Mouse (Mus musculus): Measurements from ENCODE around the gene Selenbp2.
"Not testable (repeated sequence)": the region's sequence is repeated elsewhere in the genome, so short reads cannot be mapped to it uniquely, and the experiment has no call there.

Selenbp2 gene

DNA sequence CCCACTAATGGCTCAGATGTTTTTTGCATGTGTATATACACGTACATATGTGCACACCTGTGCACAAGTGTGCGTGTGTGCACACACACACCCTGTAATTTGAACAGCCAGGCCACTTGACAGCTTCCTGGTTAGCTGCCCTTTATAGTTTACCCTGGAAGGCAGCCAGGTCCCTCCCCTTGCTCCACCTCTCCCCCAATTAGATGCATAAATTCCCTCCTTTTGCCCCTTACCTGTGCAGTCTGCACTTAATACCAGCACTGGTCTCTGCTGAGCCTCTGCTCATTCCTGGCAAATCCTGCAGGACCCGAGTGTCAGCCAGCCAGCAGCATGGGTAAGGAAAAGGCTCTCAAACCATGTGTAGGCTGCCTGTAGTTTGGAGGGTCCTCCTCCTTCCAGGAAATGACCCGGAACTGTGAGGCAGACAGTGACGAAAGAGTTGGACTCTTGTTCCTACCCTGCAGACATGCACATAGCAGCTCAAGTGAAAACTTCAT lies at the start of gene Selenbp2:
Gene Selenbp2, plus strand, starts transcription at position 228 of the 497 bp plus-strand sequence.
- no peak for DNase-seq (ENCODE audit: low spot score)

DNA sequence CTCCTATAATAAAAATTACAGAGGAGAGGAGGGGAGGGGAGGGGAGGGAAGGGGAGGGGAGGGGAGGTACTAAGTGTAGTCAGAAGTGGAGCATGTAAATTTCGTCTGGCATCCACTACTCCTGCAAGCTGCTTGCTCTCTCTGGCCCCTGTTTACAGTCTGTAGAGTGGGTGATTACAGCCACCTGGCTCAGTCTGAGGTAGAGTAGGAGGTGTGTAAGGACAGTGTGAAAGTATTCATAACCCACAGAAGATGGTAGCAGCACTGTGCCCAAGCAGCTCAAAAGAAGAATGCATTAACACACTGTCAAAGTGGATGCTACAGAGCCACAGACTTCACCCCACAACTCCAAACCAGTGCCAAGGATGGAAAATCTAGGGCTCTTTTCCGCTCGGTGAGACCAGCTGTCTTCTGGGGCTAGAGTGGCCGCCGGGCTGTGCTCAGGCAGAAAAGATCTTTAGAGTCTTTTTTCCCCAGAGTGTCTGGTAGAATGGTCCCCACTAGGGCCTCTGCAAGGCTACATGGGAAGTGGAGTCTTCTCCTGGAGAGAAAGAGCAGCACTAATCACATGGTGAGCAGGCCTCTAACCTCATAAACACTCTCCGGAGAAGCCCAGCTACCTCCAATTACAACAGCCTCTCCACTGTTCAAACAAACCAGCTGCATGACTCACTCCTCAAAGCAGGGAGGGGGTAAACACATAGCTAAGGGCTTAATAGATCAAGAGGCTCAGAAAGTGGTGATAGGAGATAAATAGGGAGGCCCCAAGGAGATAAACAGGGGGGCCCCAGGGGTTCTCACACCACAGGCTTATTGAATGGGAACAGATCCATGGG lies 44.4 kb upstream of the Selenbp2 start:
- peak; percentile 46 for DNase-seq (ENCODE audit: low spot score)

DNA sequence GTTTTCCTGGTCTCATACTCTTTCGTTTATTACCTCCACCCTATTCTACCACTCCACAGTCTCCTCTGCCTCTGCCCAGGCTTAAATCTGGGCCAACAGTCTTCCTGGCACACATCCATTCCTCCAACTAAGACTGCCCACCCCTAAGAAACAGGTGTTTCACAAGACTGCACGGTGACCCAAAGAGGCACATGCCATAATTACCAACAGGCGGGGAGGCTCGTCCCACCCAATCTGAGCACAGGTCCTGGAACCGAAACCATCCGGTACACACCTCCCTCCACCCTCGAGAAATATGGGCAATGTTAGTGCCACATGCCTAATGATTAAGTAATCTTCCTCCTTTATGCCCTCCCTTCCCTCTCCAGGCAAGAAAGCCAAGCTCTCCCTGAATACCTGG lies 42.9 kb upstream of the Selenbp2 start:
- no peak for DNase-seq (ENCODE audit: low spot score)

DNA sequence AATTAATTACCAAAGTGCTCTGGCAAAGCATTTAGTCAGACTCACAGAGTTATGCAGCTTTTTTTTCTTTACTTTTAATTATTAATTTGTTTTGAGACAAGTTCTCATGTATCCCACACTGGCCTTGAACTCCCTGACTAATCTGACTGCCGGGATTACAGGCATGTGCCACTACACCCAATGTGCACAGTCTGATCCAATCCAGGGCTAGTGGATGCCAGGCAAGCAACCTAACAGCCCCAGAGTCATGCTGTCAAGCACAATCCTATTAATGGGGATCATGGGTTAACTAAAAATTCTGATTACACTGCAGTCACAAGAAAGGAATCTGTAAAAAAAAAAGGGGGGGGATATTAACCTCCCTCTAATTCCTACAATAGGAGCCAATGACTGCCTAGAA lies 39.4 kb upstream of the Selenbp2 start:
- not testable (repeated sequence) for DNase-seq (ENCODE audit: low spot score)

DNA sequence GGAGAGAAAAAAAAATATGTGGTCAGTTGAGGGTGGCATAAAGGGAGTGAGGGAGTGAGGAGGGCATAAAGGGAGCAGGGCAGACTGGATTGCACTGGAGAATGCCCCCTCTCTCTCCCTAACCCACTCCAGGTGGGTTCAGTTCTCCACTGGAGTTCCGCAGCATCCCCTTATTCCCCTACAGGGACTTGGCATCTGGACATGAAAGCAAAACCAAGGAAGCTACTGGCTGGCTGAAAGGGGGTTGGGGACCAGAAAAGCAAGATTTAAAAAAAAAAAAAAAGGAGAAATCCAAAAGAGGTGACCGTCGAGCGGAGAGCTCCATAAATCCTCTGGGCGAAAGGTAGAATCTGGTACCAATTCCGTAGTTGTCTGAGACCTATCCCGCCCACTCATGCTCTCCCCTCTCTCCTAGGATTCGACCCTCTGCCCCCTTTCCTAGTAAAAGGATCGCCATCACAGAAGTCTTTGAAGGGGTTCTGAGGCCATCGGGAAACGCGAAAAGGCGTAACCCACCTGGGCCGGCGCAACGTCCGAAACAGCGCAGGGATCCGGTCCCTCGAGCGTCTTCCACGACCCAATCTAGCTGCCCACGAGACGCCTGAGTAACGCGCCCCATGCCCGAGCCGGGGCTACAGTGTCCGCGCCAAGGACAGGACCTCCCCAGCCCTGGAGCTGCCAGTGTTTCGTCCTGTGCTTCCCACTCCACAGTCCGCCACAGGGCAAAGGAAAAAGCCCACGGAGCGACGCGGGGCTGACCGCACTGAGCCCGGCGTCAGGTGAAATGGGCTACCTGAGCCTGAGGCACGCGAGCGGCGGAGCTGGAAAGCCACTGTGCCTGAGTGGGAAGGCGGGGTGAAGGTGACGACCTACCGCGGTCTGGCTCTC lies 35.3 kb upstream of the Selenbp2 start:
- peak; percentile 28 for DNase-seq (ENCODE audit: low spot score)

DNA sequence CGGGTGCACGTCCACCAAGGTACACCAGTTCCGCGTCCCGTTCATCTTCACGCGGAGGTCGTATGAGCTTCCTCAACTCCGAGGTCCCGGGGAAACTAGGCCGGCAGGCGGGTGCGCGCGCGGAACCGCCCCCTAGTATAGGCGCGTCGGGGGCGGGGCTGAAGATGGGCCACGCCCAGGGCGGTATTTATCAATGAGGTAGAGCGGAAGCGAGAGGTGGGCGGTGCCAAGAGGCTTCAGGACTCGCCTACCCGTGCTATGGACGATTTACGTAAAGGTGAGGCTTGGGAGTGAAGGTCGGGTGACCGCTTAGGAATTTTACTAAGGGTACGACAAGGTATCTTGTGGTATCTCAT lies 34.6 kb upstream of the Selenbp2 start, which contains the start of gene Tuft1:
Gene Tuft1, minus strand, starts transcription at position 133 of the 356 bp plus-strand sequence.
- not testable (repeated sequence) for DNase-seq (ENCODE audit: low spot score)

DNA sequence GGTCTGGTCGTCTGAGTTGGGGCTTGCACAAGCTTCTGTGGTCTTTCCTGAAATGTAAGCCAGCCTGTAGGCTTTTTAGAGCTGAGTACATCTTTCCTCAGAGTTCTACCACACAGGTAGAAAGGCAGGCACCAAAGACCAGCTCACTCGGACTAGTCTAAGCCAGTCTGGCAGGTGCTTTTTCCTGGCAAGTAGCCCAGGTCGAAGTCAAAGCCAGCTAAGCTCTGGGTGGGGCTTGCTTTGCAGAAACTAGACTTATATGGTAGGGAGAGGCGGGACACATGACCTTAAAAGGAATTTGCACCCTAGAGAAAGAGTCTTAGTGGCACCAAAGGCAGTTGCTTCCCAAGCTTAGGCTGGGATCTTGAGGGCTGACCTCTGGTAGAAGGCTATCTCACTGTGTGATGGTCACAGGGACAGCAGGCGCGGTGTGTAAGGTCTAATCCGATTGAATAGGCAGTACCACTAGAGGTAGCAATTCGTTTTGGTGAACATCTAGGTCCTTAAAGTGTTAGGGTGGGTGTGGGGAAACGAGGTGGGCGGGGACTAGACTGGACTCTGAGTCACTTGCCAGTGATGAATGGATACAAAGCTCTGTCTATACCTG lies 34.1 kb upstream of the Selenbp2 start:
- DNase-seq (ENCODE audit: low spot score), result peak; percentile 3

DNA sequence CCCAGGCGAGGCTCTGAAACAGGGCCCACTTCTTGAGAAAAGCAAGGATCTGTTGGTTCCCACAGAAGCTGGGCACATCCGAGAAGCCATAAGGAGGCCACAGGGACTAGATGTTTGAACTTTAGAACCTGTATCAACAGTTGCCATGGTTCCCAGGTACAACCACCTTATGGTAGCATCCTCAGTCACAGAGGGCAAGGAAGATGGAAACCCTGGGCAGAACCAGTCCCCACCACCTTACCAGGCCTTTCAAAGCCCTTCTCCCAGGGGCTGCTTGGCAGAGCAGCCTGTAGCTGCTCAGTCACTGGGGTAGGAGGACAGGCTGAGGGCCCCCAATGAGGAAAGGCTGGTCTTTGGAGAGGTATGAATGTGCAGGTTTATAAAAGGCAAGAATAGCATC lies 32.5 kb upstream of the Selenbp2 start:
- DNase-seq (ENCODE audit: low spot score), result not testable (repeated sequence)

DNA sequence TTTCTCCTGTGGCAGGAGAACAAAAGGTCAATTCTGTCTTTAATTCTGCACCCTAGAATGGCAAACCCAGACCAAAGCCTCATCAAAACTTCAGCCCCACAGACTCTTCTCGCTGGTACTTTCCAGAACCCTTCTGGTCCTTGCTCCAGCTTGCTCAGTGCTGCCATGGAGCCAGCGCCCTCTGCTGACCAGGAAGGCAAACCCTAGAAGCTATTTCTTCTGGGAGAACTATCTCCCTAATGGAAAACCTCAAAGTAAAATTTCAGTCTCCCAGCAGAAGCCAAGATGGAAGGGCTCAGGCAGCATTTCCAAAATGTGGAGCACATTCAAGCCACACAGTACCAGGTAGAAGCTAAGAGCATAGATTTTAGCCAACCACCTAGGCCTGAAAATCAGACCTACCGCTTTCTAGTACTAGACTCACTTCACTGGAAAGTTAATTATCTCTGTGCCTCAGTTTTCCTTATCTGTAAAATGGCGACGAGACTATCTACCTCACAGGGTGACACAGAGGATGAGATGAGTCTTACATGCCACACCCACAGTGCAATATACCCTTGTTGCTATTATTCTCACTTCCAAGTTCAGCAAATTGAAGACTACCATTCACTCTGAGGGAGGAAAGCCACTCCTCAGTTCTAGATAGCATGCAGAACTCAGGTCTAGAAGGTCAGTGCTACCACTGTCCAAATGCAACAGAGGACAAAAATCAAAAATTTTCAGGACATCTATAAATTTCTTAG lies 28.1 kb upstream of the Selenbp2 start:
- DNase-seq (ENCODE audit: low spot score), result not testable (repeated sequence)

DNA sequence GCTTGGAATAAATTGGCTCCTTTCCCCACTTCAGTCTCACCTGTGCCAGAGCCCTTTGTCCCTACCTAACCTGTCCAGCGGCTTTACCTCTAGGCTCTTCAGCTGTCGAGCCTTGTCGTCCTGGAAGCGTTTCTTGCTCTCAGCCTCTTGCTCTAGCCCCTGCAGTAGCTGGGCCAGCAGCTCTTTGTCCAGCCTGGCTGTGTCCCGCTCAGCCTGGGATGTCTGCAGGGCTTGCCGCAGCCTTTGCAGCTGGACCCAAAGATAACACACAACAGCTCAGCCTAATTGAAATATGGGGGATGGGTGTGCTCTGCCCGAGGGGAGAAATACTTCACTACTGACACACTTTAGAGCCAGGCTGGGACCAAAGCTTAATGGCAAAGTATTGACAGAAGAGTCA lies 27.5 kb upstream of the Selenbp2 start:
- DNase-seq (ENCODE audit: low spot score), result peak; percentile 30

DNA sequence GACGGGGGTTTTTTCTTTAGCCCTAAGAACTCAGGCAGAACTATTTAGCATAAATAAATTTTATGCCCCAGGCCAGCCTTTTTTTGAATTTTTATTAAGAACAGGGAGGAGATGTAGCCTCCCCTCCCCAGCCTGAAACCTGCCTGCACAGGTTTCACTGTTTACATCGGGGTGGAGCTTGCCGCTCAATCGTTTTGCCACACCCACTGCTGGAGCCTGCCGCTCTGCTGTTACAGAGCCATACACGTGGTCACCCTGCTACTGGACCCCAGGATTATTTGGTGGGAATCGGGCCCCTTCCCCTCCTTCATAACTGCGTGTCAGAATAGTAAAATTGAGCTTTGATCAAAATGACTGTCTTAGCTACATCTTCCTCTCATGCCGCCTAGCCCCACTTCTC lies 18.3 kb upstream of the Selenbp2 start:
- not testable (repeated sequence) for DNase-seq (ENCODE audit: low spot score)

DNA sequence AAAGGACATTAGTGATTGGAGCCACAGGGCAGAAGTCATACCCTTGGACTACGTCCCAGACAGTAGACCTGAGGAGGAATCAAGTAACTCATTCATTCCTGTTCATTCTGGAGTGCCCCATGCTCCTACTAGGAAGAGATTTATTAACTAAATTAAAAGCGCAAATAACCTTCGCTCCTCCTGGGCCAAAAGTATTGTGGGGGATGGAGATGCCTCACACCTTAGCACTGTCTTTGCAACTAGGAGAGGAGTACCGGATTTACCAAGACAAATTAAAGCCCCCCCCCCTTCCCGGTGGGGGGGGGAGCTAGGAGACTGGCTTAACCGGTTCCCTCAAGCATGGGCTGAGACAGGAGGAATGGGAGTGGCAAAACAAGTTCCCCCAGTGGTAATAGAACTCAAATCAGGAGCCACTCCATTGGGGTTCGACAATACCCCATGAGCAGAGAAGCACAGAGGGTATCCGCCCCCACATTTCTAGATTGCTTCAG lies 14.0 kb upstream of the Selenbp2 start:
- no peak for DNase-seq (ENCODE audit: low spot score)

DNA sequence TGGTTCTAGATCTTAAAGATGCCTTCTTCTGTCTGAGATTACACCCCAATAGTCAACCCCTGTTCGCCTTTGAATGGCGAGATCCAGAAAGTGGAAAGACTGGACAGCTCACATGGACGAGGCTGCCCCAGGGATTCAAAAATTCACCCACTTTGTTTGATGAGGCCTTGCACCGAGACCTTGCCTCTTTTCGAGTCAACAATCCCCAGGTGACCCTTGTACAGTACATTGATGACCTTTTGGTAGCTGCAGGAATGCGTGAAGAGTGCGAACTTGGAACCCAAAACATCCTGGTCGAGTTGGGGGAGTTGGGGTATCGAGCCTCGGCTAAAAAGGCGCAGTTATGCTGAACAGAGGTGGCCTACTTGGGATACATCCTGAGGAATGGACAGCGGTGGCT lies 13.3 kb upstream of the Selenbp2 start:
- not testable (repeated sequence) for DNase-seq (ENCODE audit: low spot score)

DNA sequence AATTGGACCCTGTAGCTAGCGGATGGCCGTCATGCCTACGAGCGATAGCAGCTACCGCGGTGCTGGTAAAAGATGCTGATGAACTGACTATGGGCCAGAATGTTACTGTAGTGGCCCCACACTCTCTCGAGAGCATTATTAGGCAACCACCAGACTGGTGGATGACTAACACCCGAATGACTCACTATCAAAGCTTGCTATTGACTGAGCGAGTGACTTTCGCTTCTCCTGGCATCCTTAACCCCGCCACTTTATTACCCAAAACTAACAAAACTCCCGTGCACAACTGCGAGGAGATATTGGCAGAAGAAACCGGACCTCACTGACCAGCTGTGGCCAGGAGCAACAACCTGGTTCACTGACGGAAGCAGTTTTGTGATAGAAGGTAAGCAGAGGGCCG lies 12.6 kb upstream of the Selenbp2 start:
- no peak for DNase-seq (ENCODE audit: low spot score)

DNA sequence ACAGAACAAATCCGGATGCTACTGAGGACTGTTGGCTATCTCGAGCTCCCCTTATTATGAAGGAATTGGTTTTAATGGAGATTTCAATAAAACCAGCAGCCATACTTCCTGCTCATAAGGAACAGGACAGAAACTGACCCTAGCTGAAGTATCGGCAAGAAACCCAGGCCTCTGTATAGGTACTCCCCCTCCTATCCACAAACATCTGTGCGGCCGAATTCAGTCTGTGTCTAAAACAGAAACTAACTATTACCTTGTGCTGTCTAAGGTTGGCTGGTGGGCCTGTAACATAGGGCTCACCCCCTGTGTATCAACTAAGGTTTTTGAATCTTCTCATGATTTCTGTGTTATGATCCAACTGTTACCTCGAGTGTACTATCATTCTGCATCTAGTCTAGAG lies 9.7 kb upstream of the Selenbp2 start:
- DNase-seq (ENCODE audit: low spot score), result no peak

DNA sequence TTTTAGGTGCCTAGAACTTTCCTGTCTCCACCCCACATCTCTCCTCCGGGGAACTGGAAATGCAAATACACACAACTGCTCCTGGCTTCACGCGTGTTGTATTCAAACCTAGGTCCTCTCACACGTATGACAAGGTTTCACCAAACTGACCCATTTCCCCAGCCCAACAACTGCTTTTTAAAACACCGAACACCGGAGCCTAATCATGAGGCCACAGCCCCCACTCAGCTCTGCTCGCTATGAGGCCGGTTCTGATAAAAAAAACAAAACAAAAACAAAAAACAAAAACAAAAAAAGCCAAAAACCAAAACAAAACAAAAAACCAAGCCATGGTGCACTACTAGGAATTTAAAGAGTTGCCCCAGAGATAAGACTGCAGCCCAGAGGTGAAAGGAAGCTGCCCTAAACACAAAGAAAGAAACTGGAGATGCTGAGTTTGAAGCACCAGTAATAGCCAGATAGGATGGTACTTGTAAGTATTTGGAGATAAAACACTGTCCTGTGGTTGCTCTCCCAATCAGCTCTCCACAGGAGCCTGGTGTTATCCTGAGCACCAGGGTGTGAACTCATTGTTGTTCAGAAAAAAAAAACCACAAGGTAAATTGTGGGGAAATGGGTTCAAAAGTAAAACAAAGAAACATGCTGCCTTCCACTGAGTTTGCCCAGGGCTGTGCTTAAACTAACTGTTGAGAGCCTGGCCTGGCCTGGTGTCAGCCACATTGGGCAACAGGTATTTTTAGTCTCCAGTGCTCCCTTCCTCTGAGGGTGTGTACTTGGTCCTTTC lies 7.2 kb upstream of the Selenbp2 start:
- not testable (repeated sequence) for DNase-seq (ENCODE audit: low spot score)

DNA sequence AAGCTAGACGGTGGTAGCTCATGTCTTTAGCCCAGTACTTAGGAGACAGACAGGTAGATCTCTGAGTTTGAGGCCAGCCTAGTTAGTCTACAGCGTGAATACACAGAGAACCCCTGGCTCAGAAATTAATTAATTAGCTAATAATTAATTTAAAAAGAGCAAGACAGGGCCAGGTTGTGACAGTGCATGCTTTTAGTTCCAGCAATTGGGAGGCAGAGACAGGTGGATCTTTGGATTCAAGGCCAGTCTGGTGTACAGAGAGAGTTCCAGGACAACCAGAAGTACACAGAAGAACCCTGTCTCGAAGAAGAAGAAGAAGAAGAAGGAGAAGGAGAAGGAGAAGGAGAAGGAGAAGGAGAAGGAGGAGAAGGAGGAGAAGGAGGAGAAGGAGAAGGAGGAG lies 4.7 kb upstream of the Selenbp2 start:
- DNase-seq (ENCODE audit: low spot score), result not testable (repeated sequence)

DNA sequence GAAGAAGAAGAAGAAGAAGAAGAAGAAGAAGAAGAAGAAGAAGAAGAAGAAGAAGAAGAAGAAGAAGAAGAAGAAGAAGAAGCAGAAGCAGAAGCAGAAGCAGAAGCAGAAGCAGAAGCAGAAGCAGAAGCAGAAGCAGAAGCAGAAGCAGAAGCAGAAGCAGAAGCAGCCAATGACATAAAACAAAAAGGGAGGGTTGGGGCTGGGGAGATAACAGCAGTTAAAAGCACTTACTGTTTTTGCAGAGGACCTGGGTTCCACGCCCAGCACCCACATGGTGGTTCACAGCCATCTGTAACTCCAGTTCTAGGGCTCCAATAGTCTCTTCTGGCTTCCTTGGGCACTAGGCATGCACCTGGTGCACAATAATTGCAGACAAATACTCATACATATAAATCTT lies 4.2 kb upstream of the Selenbp2 start:
- not testable (repeated sequence) for DNase-seq (ENCODE audit: low spot score)

DNA sequence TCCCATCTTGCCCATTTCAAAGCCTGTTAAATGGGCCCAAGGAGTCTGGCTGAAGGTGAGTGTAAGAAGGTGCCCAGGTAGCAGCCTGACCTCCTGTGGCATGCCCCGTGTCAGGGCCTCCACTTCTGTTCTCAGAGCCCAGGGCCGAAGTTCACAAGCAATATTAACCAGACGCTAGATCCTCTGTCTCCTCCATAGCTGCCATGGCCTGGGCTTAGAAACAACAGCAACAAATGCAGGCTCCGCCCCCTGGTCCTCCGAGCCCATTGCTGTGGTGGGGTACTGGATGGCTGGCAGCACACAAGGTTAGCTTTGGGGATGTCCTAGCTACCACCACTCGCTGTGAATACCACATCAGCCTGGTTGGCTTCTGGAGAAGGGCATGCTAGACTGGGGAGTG lies 3.2 kb upstream of the Selenbp2 start:
- DNase-seq (ENCODE audit: low spot score), result not testable (repeated sequence)

DNA sequence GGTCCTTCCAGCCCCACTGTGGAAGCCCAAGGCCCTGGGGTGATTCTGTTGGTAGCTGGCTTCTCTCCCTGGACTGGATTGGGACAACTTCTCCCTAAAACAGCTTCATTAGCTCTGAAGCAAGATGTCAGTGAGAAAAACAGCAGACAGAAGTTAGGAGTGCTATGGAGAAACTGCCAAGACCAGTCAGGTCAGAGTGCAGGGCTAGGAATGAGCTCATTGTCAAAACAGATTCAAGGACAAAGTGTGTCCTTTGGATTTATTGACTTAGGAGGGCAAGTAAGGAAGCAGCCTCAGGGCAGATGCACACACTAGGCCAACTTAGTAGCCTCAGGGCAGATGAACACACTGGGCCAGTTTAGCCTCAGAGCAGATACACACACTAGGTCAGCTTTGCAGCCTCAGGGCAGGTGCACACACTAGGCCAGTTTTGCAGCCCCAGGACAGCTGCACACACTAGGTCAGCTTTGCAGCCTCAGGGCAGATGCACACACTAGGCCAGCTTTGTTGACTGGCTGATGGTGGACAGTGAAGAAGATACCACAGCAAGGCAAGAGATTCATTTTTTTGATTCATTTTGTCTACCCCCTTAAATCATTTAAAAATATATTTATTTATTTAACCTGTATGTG lies 2.6 kb upstream of the Selenbp2 start:
- no peak for DNase-seq (ENCODE audit: low spot score)

All from embryo, embryonic 10.5 days (tissue).